Mouse (Mus musculus): ENCODE measurements around the gene Fam83c. TPM values are rescaled to one million over a fixed set of nuclear protein-coding genes. Genes with fewer than 3 reads are reported as not detected.

Fam83c gene
- polyA plus RNA-seq (2017; shearing (Covaris generic)) = not detected

GRCm38 (mm10) chr2:155834732-155835131, at the start of gene Fam83c:
Gene Fam83c, minus strand, starts transcription at chr2:155834854.

DNA sequence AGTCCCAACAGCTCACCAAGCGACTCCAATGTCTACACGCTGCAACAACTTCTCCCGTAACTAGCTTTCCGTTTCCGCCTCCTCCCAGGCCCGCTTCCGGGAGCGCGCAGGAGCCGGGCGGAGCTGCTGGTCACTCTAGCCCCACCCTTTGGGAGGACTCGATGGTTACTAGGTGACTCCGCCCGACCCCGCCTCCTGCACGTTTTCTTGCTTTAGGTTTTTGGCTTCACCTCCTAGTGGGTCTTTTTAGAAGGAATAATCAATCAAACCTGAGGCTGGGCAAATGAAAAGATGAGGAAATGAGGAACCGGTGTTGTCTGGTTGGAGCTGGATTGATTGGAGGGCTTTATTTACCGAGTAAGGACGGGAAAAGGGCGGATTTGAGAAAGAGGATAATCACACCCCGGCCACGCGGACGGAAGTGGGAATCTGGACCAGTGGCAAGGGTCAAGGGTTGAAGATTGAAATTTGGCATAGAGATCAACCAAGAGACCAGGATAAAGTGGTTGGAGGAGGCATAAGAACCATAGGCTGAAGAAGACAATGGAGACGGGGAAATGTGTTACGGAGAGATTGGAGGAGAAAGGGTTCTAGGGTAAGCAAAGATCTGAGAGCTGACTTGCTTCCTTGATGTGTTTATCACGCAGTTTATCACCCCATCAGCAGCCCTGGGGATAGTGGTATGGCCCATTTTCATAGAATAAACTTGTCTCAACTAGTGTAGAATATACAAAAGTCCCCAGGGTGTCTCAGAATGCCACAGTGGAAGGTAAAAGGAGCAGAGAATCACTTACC, 7.8 kb downstream of the Fam83c start, which contains the start of gene Eif6:
Gene Eif6, minus strand, starts transcription at position 296 of the 795 bp plus-strand sequence.

DNA sequence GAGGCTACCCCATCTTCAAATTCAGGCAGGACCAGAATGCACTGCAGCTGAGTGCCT, 15.4 kb downstream of the Fam83c start, which contains the start of gene BC029722:
Gene BC029722, minus strand, starts transcription at position 35 of the 57 bp plus-strand sequence.

Other genes starting within 250 kb of the Fam83c start
- gene Gss, start 242.0 kb downstream of the Fam83c start, polyA plus RNA-seq (2017; shearing (Covaris generic)) = 18.3 TPM
- 0.17 TPM for gene Myh7b, start 223.6 kb downstream of the Fam83c start, polyA plus RNA-seq (2017; shearing (Covaris generic))
- gene Trpc4ap, start 142.5 kb downstream of the Fam83c start, polyA plus RNA-seq (2017; shearing (Covaris generic)) = 134 TPM
- 82.2 TPM for gene Edem2, start 105.4 kb downstream of the Fam83c start, polyA plus RNA-seq (2017; shearing (Covaris generic))
- gene Gm17581, start 99.0 kb downstream of the Fam83c start, polyA plus RNA-seq (2017; shearing (Covaris generic)) = not detected
- gene Procr, start 83.7 kb downstream of the Fam83c start, polyA plus RNA-seq (2017; shearing (Covaris generic)) = not detected
- gene Mmp24, start 59.5 kb downstream of the Fam83c start, polyA plus RNA-seq (2017; shearing (Covaris generic)) = 0.10 TPM
- gene BC029722, start 15.4 kb downstream of the Fam83c start, polyA plus RNA-seq (2017; shearing (Covaris generic)) = 58.9 TPM
- 228 TPM for gene Eif6, start 7.9 kb downstream of the Fam83c start, polyA plus RNA-seq (2017; shearing (Covaris generic))
- gene Uqcc1, start 95.5 kb upstream of the Fam83c start, polyA plus RNA-seq (2017; shearing (Covaris generic)) = 54.2 TPM
- not detected for gene Gm15557, start 105.9 kb upstream of the Fam83c start, polyA plus RNA-seq (2017; shearing (Covaris generic))
- not detected for gene Gdf5, start 110.5 kb upstream of the Fam83c start, polyA plus RNA-seq (2017; shearing (Covaris generic))
- 62.7 TPM for gene Cep250, start 121.6 kb upstream of the Fam83c start, polyA plus RNA-seq (2017; shearing (Covaris generic))
- 1.7 TPM for gene 6430550D23Rik, start 173.1 kb upstream of the Fam83c start, polyA plus RNA-seq (2017; shearing (Covaris generic))
- gene Ergic3, start 173.2 kb upstream of the Fam83c start, polyA plus RNA-seq (2017; shearing (Covaris generic)) = 185 TPM
- not detected for gene Fer1l4, start 218.1 kb upstream of the Fam83c start, polyA plus RNA-seq (2017; shearing (Covaris generic))
- gene Spag4, start 230.3 kb upstream of the Fam83c start, polyA plus RNA-seq (2017; shearing (Covaris generic)) = 0.52 TPM

All from inflammation-experienced regulatory T-cells, adult 16 weeks (primary cell).